Mouse (Mus musculus) gastrocnemius, postnatal 4 days (tissue): ENCODE results near the gene Krt76. TPM values are rescaled to one million over a fixed set of nuclear protein-coding genes. Genes with fewer than 3 reads are reported as not detected.

ENCODE experiments used
- DNase-seq, 2 experiments: peaks; one replicate each; pipeline ENCODE4 v3.0.0; 2021 to 2022; ENCODE audit warnings: low spot score in 2 of 2, mixed read lengths in 2 of 2
- microRNA-seq: library from miRNA; unstranded; fragments of <30 nt; microRNA quantifications from one replicate; pipeline ENCODE4 v1.2.0, GENCODE M21; 2021
- total RNA-seq, 2 experiments: library from RNA; stranded (reverse); gene quantifications; 2 replicates each; pipeline ENCODE4 v1.2.3; 2021

Gene Krt76
- total RNA-seq, 2 experiments from 2014 or later: not detected

GRCm38 (mm10) chr15:101860421-101861130, 32.1 kb downstream of the Krt76 start:
- DNase-seq: no peak

- no peak for DNase-seq
These were observed 33.0 kb downstream of the Krt76 start for GRCm38 (mm10) chr15:101859735-101860170.

- DNase-seq: no peak
These were observed 33.9 kb downstream of the Krt76 start for GRCm38 (mm10) chr15:101858673-101859425.

- DNase-seq: no peak
These were observed 36.0 kb downstream of the Krt76 start for GRCm38 (mm10) chr15:101856696-101857095.

- no peak for DNase-seq
These were observed 37.0 kb downstream of the Krt76 start for GRCm38 (mm10) chr15:101855732-101856131.

- DNase-seq: no peak
These were observed 38.4 kb downstream of the Krt76 start for GRCm38 (mm10) chr15:101854294-101854693.

GRCm38 (mm10) chr15:101852571-101852970, 40.1 kb downstream of the Krt76 start:
- no peak for DNase-seq

- DNase-seq: no peak
These were observed 42.0 kb downstream of the Krt76 start, which contains the start of gene Krt1 for GRCm38 (mm10) chr15:101850694-101851093. TSS of gene Krt1 (minus strand) at chr15:101850794.

GRCm38 (mm10) chr15:101845971-101846403, 46.7 kb downstream of the Krt76 start:
- DNase-seq: no peak

GRCm38 (mm10) chr15:101843192-101843591, 49.5 kb downstream of the Krt76 start:
- no peak for DNase-seq

GRCm38 (mm10) chr15:101834784-101835328, 57.9 kb downstream of the Krt76 start:
- DNase-seq: no peak

Small RNA genes within 50 kb of the gene (microRNA-seq; reads per million reads assigned to microRNA genes)
- not detected for gene Gm44356

Other genes starting within 250 kb of the Krt76 start
- gene Gm5478, start 245.5 kb downstream of the Krt76 start, total RNA-seq: not detected
- gene Krt6b, start 212.6 kb downstream of the Krt76 start, total RNA-seq: under 1 TPM in 1 of 2 experiments, not detected in 1; 0.13 TPM
- under 1 TPM in 1 of 2 experiments, not detected in 1; 0.23 TPM for gene Krt6a, start 198.6 kb downstream of the Krt76 start, total RNA-seq
- 1 to 10 TPM in 1 of 2 experiments, under 1 TPM in 1; 0.39 to 1.9 TPM for gene Krt5, start 180.0 kb downstream of the Krt76 start, total RNA-seq
- under 1 TPM in 1 of 2 experiments, not detected in 1; 0.39 TPM for gene Krt71, start 149.8 kb downstream of the Krt76 start, total RNA-seq
- gene Krt72, start 106.5 kb downstream of the Krt76 start, total RNA-seq: not detected
- under 1 TPM in 1 of 2 experiments, not detected in 1; 0.21 TPM for gene Krt73, start 90.6 kb downstream of the Krt76 start, total RNA-seq
- gene Krt2, start 74.8 kb downstream of the Krt76 start, total RNA-seq: not detected
- 1 to 10 TPM in 1 of 2 experiments, under 1 TPM in 1; 0.81 to 3.1 TPM for gene Krt1, start 42.1 kb downstream of the Krt76 start, total RNA-seq
- gene Krt77, start 23.2 kb downstream of the Krt76 start, total RNA-seq: not detected
- gene Krt4, start 31.8 kb upstream of the Krt76 start, total RNA-seq: under 1 TPM; 0.44 to 0.67 TPM
- gene Krt79, start 47.4 kb upstream of the Krt76 start, total RNA-seq: under 1 TPM; 0.44 to 0.47 TPM
- not detected for gene Krt78, start 61.4 kb upstream of the Krt76 start, total RNA-seq
- 1 to 10 TPM; 4.0 to 4.7 TPM for gene Krt8, start 111.6 kb upstream of the Krt76 start, total RNA-seq
- 1 to 10 TPM; 2.3 to 5.8 TPM for gene Krt18, start 135.3 kb upstream of the Krt76 start, total RNA-seq
- gene Eif4b, start 180.9 kb upstream of the Krt76 start, total RNA-seq: 100 to 1,000 TPM; 182 to 199 TPM
- gene Tns2, start 207.5 kb upstream of the Krt76 start, total RNA-seq: 10 to 100 TPM; 58.7 to 59.5 TPM
- 10 to 100 TPM; 21.1 to 26.7 TPM for gene Spryd3, start 243.3 kb upstream of the Krt76 start, total RNA-seq